Mouse (Mus musculus): ENCODE results near the gene Cdk5r2. TPM values are rescaled to one million over a fixed set of nuclear protein-coding genes. Genes with fewer than 3 reads are reported as not detected.

The Cdk5r2 gene
- not detected for polyA plus RNA-seq (2014; fragmentation: Illumina TruSeq; extraction: RNeasy Lipid Tissue Mini Kit (QIAGEN cat#74804); ENCODE audit: insufficient read depth, low read depth, low replicate concordance)

DNA sequence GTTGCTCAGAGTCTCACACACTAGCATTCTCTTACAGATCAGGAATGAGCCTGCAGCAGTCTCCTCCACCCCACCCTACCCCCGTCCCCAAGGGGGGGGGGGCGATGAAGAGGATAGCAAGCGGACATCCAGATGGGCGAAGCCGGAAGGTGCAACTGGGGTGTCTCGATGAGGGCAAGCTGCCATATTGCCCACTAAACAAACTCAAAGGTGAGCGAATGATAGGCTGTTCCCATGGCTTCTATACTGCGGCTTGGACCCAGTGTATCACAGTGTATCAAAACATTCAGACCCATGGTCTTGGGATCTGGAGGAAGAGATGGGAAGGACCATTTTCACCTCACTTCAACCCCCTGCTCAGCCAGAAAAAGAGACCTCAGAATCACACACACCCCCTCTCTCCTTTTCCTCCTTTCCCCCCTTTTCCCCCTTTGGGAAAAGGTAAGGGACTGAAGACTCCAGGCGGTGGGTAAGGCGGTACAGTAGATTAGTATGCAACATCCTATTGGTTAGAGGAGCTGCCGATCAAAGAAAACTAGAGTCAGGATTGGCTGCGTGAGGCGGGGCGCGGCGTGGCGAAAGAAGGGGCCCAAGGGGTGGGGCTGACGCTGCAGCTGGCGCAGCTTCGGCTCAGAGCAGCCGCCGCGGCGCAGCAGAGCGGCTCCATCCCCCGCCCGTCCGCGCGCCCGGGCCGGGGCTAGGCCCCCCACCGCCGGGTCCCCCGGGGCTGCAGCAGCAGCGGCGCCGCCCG lies at the start of gene Cdk5r2:
Gene Cdk5r2 (plus strand): TSS at position 629 of the 751 bp plus-strand sequence.

DNA sequence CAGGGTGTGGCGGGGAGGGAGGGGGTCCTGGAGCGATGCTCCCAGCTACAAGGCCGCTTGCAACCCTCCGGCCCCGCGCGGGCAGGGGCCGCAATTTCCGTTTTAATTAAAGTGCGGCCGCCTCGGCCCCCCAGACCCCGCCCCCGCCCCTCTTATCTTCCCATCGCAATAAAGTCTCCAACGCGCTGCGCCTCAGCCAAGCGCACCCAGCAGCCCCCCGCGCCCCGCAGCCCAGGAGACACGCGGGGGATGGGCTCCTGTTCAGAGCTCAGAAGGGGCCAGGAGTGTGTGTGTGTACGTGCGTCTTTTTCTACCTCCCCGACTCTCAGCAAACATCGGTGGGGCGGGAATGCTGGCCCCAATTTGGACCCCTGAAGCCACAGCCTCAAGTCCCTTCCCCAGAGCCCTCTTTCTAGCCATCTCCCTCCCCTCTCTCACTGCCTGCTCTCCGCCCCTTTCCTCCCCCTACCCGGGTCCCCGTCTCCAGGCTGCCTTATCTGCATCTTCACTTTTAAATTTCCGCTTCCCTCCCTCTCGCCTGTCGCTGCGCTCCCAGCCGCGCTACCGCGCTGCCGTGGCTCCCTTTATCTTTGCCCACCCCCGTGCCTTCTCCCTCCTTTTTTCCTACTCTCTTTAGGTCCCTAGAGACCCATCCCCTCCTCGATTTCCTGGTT lies 30.8 kb downstream of the Cdk5r2 start, which contains the start of gene Fev:
Gene Fev (minus strand): TSS at position 51 of the 674 bp plus-strand sequence.

DNA sequence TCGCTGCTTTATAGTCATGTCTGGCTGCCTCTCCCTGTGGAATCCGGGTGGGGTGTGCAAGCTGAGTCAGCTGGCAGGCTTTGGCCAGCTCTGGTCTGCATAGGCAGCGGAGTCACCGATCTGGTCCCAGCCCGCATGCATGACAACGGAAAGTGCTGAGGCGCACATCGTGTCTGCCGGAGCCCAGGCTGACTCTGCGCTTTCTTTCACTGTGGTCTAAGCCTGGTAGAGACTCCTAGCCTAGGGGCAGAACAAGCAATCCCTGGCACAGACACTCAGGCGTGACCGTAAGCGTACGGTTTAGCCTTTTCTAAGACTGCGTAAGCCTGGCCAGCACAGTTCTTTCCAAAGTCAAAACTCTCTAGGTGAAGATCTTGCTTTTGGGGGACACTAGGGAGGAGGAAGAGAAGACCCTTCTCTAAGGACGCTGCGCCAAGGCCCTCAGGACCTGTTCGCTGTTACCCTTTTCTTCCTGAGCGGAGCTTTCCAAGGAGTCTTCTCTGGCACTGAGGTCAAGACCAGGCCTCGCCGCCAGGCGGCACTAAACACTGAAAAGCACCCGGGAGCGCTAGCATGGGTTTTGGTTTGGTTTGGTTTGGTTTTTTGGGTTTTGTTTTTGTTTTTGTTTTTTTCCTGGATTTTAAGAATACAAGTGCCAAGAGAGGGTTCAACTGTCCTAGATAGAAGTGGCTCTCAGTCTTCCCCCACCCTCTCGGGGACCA lies 38.6 kb downstream of the Cdk5r2 start, which contains the start of gene Cryba2:
Gene Cryba2 (minus strand): TSS at position 10 of the 722 bp plus-strand sequence.

Other genes with a start within 250 kb of the Cdk5r2 start
- 5.7 TPM for gene Ttll4, start 193.2 kb upstream of the Cdk5r2 start, polyA plus RNA-seq (2014; fragmentation: Illumina TruSeq; extraction: RNeasy Lipid Tissue Mini Kit (QIAGEN cat#74804); ENCODE audit: insufficient read depth, low read depth, low replicate concordance)
- gene Cyp27a1, start 141.4 kb upstream of the Cdk5r2 start, polyA plus RNA-seq (2014; fragmentation: Illumina TruSeq; extraction: RNeasy Lipid Tissue Mini Kit (QIAGEN cat#74804); ENCODE audit: insufficient read depth, low read depth, low replicate concordance): 18.6 TPM
- 1.6 TPM for gene Prkag3, start 105.7 kb upstream of the Cdk5r2 start, polyA plus RNA-seq (2014; fragmentation: Illumina TruSeq; extraction: RNeasy Lipid Tissue Mini Kit (QIAGEN cat#74804); ENCODE audit: insufficient read depth, low read depth, low replicate concordance)
- gene Wnt6, start 83.0 kb upstream of the Cdk5r2 start, polyA plus RNA-seq (2014; fragmentation: Illumina TruSeq; extraction: RNeasy Lipid Tissue Mini Kit (QIAGEN cat#74804); ENCODE audit: insufficient read depth, low read depth, low replicate concordance): 0.14 TPM
- gene Wnt10a, start 63.4 kb upstream of the Cdk5r2 start, polyA plus RNA-seq (2014; fragmentation: Illumina TruSeq; extraction: RNeasy Lipid Tissue Mini Kit (QIAGEN cat#74804); ENCODE audit: insufficient read depth, low read depth, low replicate concordance): not detected
- gene Fev, start 30.5 kb downstream of the Cdk5r2 start, polyA plus RNA-seq (2014; fragmentation: Illumina TruSeq; extraction: RNeasy Lipid Tissue Mini Kit (QIAGEN cat#74804); ENCODE audit: insufficient read depth, low read depth, low replicate concordance): not detected
- not detected for gene Cryba2, start 38.2 kb downstream of the Cdk5r2 start, polyA plus RNA-seq (2014; fragmentation: Illumina TruSeq; extraction: RNeasy Lipid Tissue Mini Kit (QIAGEN cat#74804); ENCODE audit: insufficient read depth, low read depth, low replicate concordance)
- gene Cfap65, start 80.7 kb downstream of the Cdk5r2 start, polyA plus RNA-seq (2014; fragmentation: Illumina TruSeq; extraction: RNeasy Lipid Tissue Mini Kit (QIAGEN cat#74804); ENCODE audit: insufficient read depth, low read depth, low replicate concordance): 3.6 TPM
- not detected for gene Ihh, start 96.7 kb downstream of the Cdk5r2 start, polyA plus RNA-seq (2014; fragmentation: Illumina TruSeq; extraction: RNeasy Lipid Tissue Mini Kit (QIAGEN cat#74804); ENCODE audit: insufficient read depth, low read depth, low replicate concordance)